Mouse (Mus musculus) embryonic facial prominence, embryonic 11.5 days (tissue): ENCODE measurements around the gene Pramel7. TPM values are rescaled to one million over a fixed set of nuclear protein-coding genes. Genes with fewer than 3 reads are reported as not detected.
"Not testable (repeated sequence)": the region's sequence is repeated elsewhere in the genome, so short reads cannot be mapped to it uniquely, and the experiment has no call there.

ENCODE experiments used
- ATAC-seq: fragments of 200-750 bp; cut with Nextera tagmentation; replicated peaks from 2 replicates; pipeline ENCODE4 v1.8.0; 2017; ENCODE audit warnings: low read depth; ENCODE audit not compliant: insufficient number of reproducible peaks, low FRiP score, low TSS enrichment
- DNase-seq: peaks from one replicate; pipeline ENCODE4 v3.0.0-alpha.2; 2015; ENCODE audit warnings: low spot score
- H3K27ac ChIP-seq: fragments of 300-500 bp; sonication (generic); replicated peaks from 2 replicates; pipeline ENCODE4 v1.5.1; 2014; ENCODE audit warnings: mild to moderate bottlenecking, low read depth, low read length, control low read depth
- H3K27me3 ChIP-seq: fragments of 300-500 bp; sonication (generic); 2 replicates; pipeline ENCODE4 v1.6.1; 2014; ENCODE audit warnings: mild to moderate bottlenecking, low read length, moderate library complexity, mixed read lengths; ENCODE audit not compliant: control insufficient read depth, insufficient read depth
- H3K36me3 ChIP-seq: fragments of 300-500 bp; sonication (generic); replicated peaks from 2 replicates; pipeline ENCODE4 v1.6.1; 2014; ENCODE audit warnings: low read depth, mild to moderate bottlenecking, low read length, moderate library complexity, mixed read lengths; ENCODE audit not compliant: control insufficient read depth, insufficient read depth
- H3K4me1 ChIP-seq: fragments of 300-500 bp; sonication (generic); 2 replicates; pipeline ENCODE4 v1.6.1; 2014; ENCODE audit warnings: low read length, mixed read lengths; ENCODE audit not compliant: control insufficient read depth, insufficient read depth
- H3K4me2 ChIP-seq: fragments of 300-500 bp; sonication (generic); 2 replicates; pipeline ENCODE4 v1.6.1; 2014; ENCODE audit warnings: low read depth, mild to moderate bottlenecking, control low read depth, low read length, moderate library complexity
- H3K4me3 ChIP-seq: fragments of 300-500 bp; sonication (generic); 2 replicates; pipeline ENCODE4 v1.5.1; 2014; ENCODE audit warnings: low read depth, low read length, control low read depth
- H3K9ac ChIP-seq: fragments of 300-500 bp; sonication (generic); replicated peaks from 2 replicates; pipeline ENCODE4 v1.6.1; 2014; ENCODE audit warnings: mild to moderate bottlenecking, control low read depth, low read length
- H3K9me3 ChIP-seq: fragments of 300-500 bp; sonication (generic); replicated peaks from 2 replicates; pipeline ENCODE4 v1.6.1; 2016; ENCODE audit warnings: mild to moderate bottlenecking, low read length, inconsistent platforms, mixed read lengths; ENCODE audit not compliant: control insufficient read depth
- WGBS: fragments of 180-500 bp; shearing (Covaris S2); extraction: QIAGEN DNeasy Blood & Tissue Kit; methylation state at CpG from one replicate; pipeline ENCODE4 v1.1.7; 2014; 5-methylcytosine and 5-hydroxymethylcytosine counted together
- polyA plus RNA-seq: library from polyadenylated mRNA; unstranded; fragments of >200 nt; fragmentation: Nextera tagmentation; extraction: Ambion mirVana; gene quantifications from 2 replicates; pipeline ENCODE4 v1.2.1, GENCODE M21; 2014

Pramel7 gene
- polyA plus RNA-seq: not detected in 2 replicates

GRCm38 (mm10) chr2:87496993-87497392 lies at the start of gene Pramel7:
Pramel7 (minus strand) TSS chr2:87497093.
- not testable (repeated sequence) for ATAC-seq, H3K4me2 ChIP-seq, H3K4me1 ChIP-seq, H3K9me3 ChIP-seq, H3K27ac ChIP-seq, H3K27me3 ChIP-seq, H3K9ac ChIP-seq, DNase-seq, H3K36me3 ChIP-seq, H3K4me3 ChIP-seq
- WGBS: 93% methylated on average over 3 of the region's 5 CpGs

- H3K4me2 ChIP-seq: no peak within 1 kb of the TSS
- no peak within 1 kb of the TSS for H3K9ac ChIP-seq
- DNase-seq (no peak), ATAC-seq (no peak)
- H3K27ac ChIP-seq: no peak within 1 kb of the TSS
- no peaks in the 10 kb centered on the region for H3K4me1 ChIP-seq
- no peaks in the 10 kb centered on the region for H3K36me3 ChIP-seq
- WGBS: 94% methylated on average over 1 of the region's 1 CpGs
- no peaks in the 10 kb centered on the region for H3K27me3 ChIP-seq
- no peaks in the 10 kb centered on the region for H3K9me3 ChIP-seq
- no peak within 1 kb of the TSS for H3K4me3 ChIP-seq
Observed at GRCm38 (mm10) chr2:87545442-87545841, 48.5 kb upstream of the Pramel7 start, which contains the start of gene Olfr1128. Olfr1128 (minus strand) TSS chr2:87545542.

GRCm38 (mm10) chr2:87534826-87535225 lies 37.9 kb upstream of the Pramel7 start:
- Histone ChIP-seq H3K27me3 (no peaks in the 10 kb centered on the region), H3K9ac (no peak overlapping the region), H3K36me3 (no peaks in the 10 kb centered on the region), H3K27ac (no peak overlapping the region), H3K9me3 (no peaks in the 10 kb centered on the region), H3K4me1 (no peaks in the 10 kb centered on the region), H3K4me2 (no peak overlapping the region), H3K4me3 (no peak overlapping the region)
- WGBS: 66% methylated on average over 2 of the region's 2 CpGs
- no peak for DNase-seq
- no peak for ATAC-seq

GRCm38 (mm10) chr2:87531496-87531895 lies 34.6 kb upstream of the Pramel7 start, which contains the start of gene Olfr153:
Olfr153 (plus strand) TSS chr2:87531796.
- ATAC-seq: no peak
- Histone ChIP-seq H3K4me3 (no peak within 1 kb of the TSS), H3K27me3 (no peaks in the 10 kb centered on the region), H3K27ac (no peak within 1 kb of the TSS), H3K9ac (no peak within 1 kb of the TSS), H3K4me2 (no peak within 1 kb of the TSS), H3K9me3 (no peaks in the 10 kb centered on the region), H3K4me1 (no peaks in the 10 kb centered on the region), H3K36me3 (no peaks in the 10 kb centered on the region)
- DNase-seq: no peak

- 34% methylated on average over 37 of the region's 39 CpGs for WGBS
- H3K27ac ChIP-seq, H3K4me3 ChIP-seq, H3K9ac ChIP-seq, H3K27me3 ChIP-seq, H3K4me1 ChIP-seq, H3K36me3 ChIP-seq, H3K9me3 ChIP-seq: not testable (repeated sequence)
- peak; percentile 73; the same call in 1 of the 2 replicates for ATAC-seq
- 0 out of 2 replicates have a peak overlapping the region, but pooled peaks have one; percentile 19 for H3K4me2 ChIP-seq
- DNase-seq: peak; percentile 10
Observed at GRCm38 (mm10) chr2:87525899-87526616, 29.2 kb upstream of the Pramel7 start.

GRCm38 (mm10) chr2:87520651-87521050 lies 23.8 kb upstream of the Pramel7 start:
- Histone ChIP-seq H3K4me1 (no peaks in the 10 kb centered on the region), H3K9me3 (no peaks in the 10 kb centered on the region), H3K27me3 (no peaks in the 10 kb centered on the region), H3K9ac (no peak overlapping the region), H3K4me3 (no peak overlapping the region), H3K36me3 (no peaks in the 10 kb centered on the region), H3K4me2 (no peak overlapping the region), H3K27ac (no peak overlapping the region)
- DNase-seq (no peak), ATAC-seq (no peak)
- WGBS: 95% methylated on average over 4 of the region's 4 CpGs

- DNase-seq (no peak), ATAC-seq (no peak)
Observed at GRCm38 (mm10) chr2:87516581-87516980, 19.7 kb upstream of the Pramel7 start.

GRCm38 (mm10) chr2:87515457-87516060 lies 18.7 kb upstream of the Pramel7 start:
- Histone ChIP-seq H3K9ac (no peak overlapping the region), H3K36me3 (no peaks in the 10 kb centered on the region), H3K4me2 (no peak overlapping the region), H3K27ac (no peak overlapping the region), H3K4me1 (no peaks in the 10 kb centered on the region), H3K4me3 (no peak overlapping the region), H3K27me3 (no peaks in the 10 kb centered on the region), H3K9me3 (no peaks in the 10 kb centered on the region)
- WGBS: 82% methylated on average over 7 of the region's 8 CpGs
- ATAC-seq: no peak
- no peak for DNase-seq

More at GRCm38 (mm10) chr2:87516581-87516980, 19.7 kb upstream of the Pramel7 start:
- Histone ChIP-seq H3K27me3 (no peaks in the 10 kb centered on the region), H3K4me2 (no peak overlapping the region), H3K4me3 (no peak overlapping the region), H3K27ac (no peak overlapping the region), H3K9me3 (no peaks in the 10 kb centered on the region), H3K4me1 (no peaks in the 10 kb centered on the region), H3K36me3 (no peaks in the 10 kb centered on the region), H3K9ac (no peak overlapping the region)
- 81% methylated on average over 3 of the region's 3 CpGs for WGBS
